Mouse (Mus musculus) liver, embryonic 13.5 days (tissue): ENCODE results near the gene Ints7. TPM values are rescaled to one million over a fixed set of nuclear protein-coding genes. Genes with fewer than 3 reads are reported as not detected.
A peak's percentile ranks its signal among the peaks of the same experiment; 100 is the strongest.

Experiments
- ATAC-seq: fragments of 200-750 bp; cut with Nextera tagmentation; 2 replicates; pipeline ENCODE4 v1.8.0; 2017; ENCODE audit warnings: low read depth, mild to moderate bottlenecking, moderate number of reproducible peaks, moderate library complexity
- DNase-seq: peaks from one replicate; pipeline ENCODE4 v3.0.0; 2022
- H3K27ac ChIP-seq: fragments of 300-500 bp; sonication (generic); 2 replicates; pipeline ENCODE4 v1.5.1; 2015; ENCODE audit warnings: moderate library complexity, mild to moderate bottlenecking, inconsistent platforms
- H3K27me3 ChIP-seq: fragments of 300-500 bp; sonication (generic); 2 replicates; pipeline ENCODE4 v1.6.1; 2015; ENCODE audit warnings: mild to moderate bottlenecking, inconsistent platforms
- H3K36me3 ChIP-seq: fragments of 300-500 bp; sonication (generic); 2 replicates; pipeline ENCODE4 v1.6.1; 2015; ENCODE audit warnings: mild to moderate bottlenecking, inconsistent platforms
- H3K4me1 ChIP-seq: fragments of 300-500 bp; sonication (generic); replicated peaks from 2 replicates; pipeline ENCODE4 v1.6.1; 2015; ENCODE audit warnings: inconsistent platforms
- H3K4me2 ChIP-seq: fragments of 300-500 bp; sonication (generic); 2 replicates; pipeline ENCODE4 v1.6.1; 2015; ENCODE audit warnings: inconsistent platforms, mild to moderate bottlenecking, moderate library complexity
- H3K4me3 ChIP-seq: fragments of 300-500 bp; sonication (generic); replicated peaks from 2 replicates; pipeline ENCODE4 v1.5.1; 2015; ENCODE audit warnings: mild to moderate bottlenecking, inconsistent platforms
- H3K9ac ChIP-seq: fragments of 300-500 bp; sonication (generic); 2 replicates; pipeline ENCODE4 v1.6.1; 2015; ENCODE audit warnings: mild to moderate bottlenecking, inconsistent platforms
- H3K9me3 ChIP-seq: fragments of 300-500 bp; sonication (generic); replicated peaks from 2 replicates; pipeline ENCODE4 v1.6.1; 2016; ENCODE audit warnings: inconsistent platforms
- WGBS: fragments of 180-500 bp; shearing (Covaris S2); methylation state at CpG from one replicate; pipeline ENCODE4 v1.1.7; 2015; ENCODE audit not compliant: insufficient replicate concordance; 5-methylcytosine and 5-hydroxymethylcytosine counted together
- polyA plus RNA-seq: library from polyadenylated mRNA; unstranded; fragments of >200 nt; fragmentation: Nextera tagmentation; extraction: Ambion mirVana; gene quantifications from 2 replicates; pipeline ENCODE4 v1.2.1, GENCODE M21; 2015

Ints7 gene
- polyA plus RNA-seq, 1 experiment from 2014 or later, result 25.0 TPM

DNA sequence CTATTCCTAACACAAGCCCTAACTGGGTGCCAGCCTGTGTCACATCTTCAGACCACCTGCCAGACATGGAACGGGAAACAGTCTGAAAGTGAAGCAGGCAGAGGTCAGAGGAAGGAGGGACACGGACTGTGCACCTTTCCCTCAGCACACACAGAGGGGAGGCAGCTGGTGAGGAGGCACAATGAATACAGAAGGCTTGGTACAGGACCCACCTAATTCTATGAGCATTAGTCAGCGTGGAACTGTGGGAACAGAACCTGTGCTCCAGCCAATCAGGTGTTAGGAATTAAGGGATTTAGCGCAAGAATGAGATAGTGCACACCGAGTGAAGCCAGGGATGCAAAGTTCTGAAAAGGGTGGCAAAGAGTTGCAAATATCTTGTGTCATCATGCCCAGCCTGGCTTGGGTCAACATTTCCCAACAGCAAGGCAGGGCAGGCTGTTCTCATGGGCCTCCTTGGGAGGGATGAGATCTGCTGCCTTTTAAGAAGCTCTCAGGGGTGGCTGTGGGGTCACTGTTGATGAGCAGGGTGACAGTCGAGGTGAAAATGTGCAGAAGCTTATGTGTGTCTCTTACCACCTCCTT, 57.2 kb downstream of the Ints7 start:
- DNase-seq (no peak), ATAC-seq (no peak)
- 0 out of 2 replicates have a peak, but pooled peaks cover 3% of the 10 kb centered on the region for H3K4me1 ChIP-seq
- H3K9me3 ChIP-seq, result no peaks in the 10 kb centered on the region
- no peak overlapping the region for H3K9ac ChIP-seq
- no peaks in the 10 kb centered on the region for H3K36me3 ChIP-seq
- H3K4me2 ChIP-seq, result no peak overlapping the region
- no peak overlapping the region for H3K27ac ChIP-seq
- H3K4me3 ChIP-seq, result no peak overlapping the region
- WGBS, result 55% methylated on average over 6 of the region's 6 CpGs
- no peaks in the 10 kb centered on the region for H3K27me3 ChIP-seq

DNA sequence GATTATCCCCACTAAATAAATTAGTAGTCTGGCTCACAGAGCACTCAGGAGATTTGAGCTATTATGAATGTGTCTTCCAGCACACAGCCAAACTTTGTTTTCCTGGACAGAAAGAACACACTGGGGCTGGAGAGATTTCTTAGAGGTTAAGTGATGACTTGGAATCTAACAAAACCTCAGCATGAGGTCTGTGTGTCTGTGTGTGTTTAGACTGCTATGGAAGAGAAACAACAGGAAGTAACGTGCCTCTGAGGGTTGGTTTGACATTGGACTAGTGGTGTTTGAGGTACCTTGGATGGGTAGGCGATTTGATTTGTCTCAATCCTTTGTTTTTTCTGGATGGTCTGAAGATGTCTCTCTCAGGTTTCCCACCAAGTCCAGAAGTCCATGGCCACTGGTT, 58.7 kb downstream of the Ints7 start:
- 57% methylated on average over 2 of the region's 2 CpGs for WGBS
- ATAC-seq, result no peak
- no peaks in the 10 kb centered on the region for H3K36me3 ChIP-seq
- H3K4me1 ChIP-seq, result no peaks in the 10 kb centered on the region
- no peak overlapping the region for H3K4me3 ChIP-seq
- no peak overlapping the region for H3K4me2 ChIP-seq
- no peak overlapping the region for H3K9ac ChIP-seq
- DNase-seq, result no peak
- no peaks in the 10 kb centered on the region for H3K27me3 ChIP-seq
- H3K27ac ChIP-seq, result no peak overlapping the region
- no peaks in the 10 kb centered on the region for H3K9me3 ChIP-seq

DNA sequence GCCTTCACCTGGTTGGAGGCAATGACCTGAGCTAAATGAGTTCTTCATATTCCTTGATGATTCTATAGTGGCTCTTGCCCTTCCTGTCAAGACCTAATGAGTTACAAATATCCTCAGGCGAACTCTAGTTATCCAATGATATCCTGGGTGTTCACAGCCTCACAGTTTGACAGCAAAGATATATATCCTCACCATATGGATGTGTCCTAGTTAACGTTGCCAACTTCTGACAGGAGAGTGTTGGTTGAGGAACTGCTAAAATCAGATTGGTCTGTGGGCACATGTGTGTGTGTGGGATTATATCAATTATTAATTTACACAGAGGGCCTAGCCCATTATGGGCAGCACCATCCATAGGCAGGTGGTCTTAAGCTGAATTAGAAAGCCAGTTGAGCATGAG, 63.0 kb downstream of the Ints7 start:
- H3K9ac ChIP-seq, result no peak overlapping the region
- WGBS, result 49% methylated on average over 2 of the region's 2 CpGs
- ATAC-seq, result no peak

DNA sequence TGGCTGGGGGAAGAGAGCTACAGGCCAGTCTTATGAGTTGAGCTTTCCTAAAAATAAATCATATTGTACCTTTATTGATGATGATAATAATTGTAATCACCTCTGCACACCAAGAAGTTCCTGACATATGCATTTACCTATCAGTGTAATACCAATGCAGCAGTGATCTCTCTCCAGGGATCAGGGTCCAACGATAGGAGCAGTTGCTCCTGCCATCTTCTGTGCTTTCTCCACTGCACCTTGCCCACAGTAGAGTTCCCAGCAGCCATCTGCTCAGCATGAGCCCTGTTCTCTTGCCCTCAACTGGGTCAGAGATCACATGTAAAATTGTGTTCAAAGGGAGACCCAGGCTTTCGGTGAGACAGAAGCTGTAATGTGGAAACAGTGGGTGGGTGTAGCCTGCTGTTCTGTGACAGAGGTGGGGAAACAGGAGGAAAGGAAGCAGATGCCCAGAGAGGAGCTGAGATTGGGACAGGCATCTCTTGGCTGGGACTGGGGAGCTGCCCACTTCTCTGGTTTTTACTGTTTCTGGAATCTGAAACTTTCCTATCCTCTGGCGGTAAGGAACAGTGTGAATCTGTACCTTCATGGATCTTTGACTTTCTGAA, 63.9 kb downstream of the Ints7 start:
- H3K4me1 ChIP-seq, result peaks cover 14% of the 10 kb centered on the region
- peak overlapping the region; percentile 66; the same call in 1 of the 2 replicates for H3K27ac ChIP-seq
- no peaks in the 10 kb centered on the region for H3K9me3 ChIP-seq
- ATAC-seq, result no peak
- no peak for DNase-seq
- H3K4me2 ChIP-seq, result no peak overlapping the region
- H3K36me3 ChIP-seq, result no peaks in the 10 kb centered on the region
- H3K4me3 ChIP-seq, result no peak overlapping the region
- 60% methylated on average over 3 of the region's 3 CpGs for WGBS
- no peak overlapping the region for H3K9ac ChIP-seq
- no peaks in the 10 kb centered on the region for H3K27me3 ChIP-seq

More for the DNA sequence above, 63.0 kb downstream of the Ints7 start:
- no peak overlapping the region for H3K4me2 ChIP-seq
- no peaks in the 10 kb centered on the region for H3K27me3 ChIP-seq
- no peak for DNase-seq
- H3K36me3 ChIP-seq, result no peaks in the 10 kb centered on the region
- H3K27ac ChIP-seq, result no peak overlapping the region
- H3K4me3 ChIP-seq, result no peak overlapping the region
- H3K4me1 ChIP-seq, result peaks cover 14% of the 10 kb centered on the region
- H3K9me3 ChIP-seq, result no peaks in the 10 kb centered on the region

DNA sequence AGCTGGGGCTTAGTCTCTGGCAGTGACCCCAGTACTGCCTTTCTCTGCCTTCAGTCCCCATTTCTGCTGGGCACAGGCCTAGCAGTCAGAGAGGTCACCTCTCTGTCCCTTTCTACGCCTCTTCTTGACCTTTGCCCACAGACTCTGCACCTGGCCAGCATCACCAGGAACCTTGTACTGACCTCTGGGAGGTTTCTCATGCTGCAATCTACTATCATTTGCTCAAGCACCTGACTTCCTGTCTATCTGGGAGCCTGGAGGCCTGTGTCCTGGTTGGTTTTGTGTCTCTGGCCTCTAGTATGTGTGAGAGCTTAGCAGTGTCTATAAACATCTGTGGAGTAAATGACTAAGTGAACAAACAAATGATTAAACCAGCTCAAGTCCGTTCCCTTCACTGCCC, 64.7 kb downstream of the Ints7 start:
- Histone ChIP-seq H3K27me3 (no peaks in the 10 kb centered on the region), H3K36me3 (no peaks in the 10 kb centered on the region), H3K9me3 (no peaks in the 10 kb centered on the region), H3K4me2 (no peak overlapping the region), H3K4me3 (no peak overlapping the region), H3K9ac (no peak overlapping the region), H3K4me1 (peaks cover 14% of the 10 kb centered on the region), H3K27ac (peak overlapping the region; percentile 66)
- 56% methylated on average over 2 of the region's 2 CpGs for WGBS
- peak; percentile 59 for ATAC-seq
- no peak for DNase-seq

DNA sequence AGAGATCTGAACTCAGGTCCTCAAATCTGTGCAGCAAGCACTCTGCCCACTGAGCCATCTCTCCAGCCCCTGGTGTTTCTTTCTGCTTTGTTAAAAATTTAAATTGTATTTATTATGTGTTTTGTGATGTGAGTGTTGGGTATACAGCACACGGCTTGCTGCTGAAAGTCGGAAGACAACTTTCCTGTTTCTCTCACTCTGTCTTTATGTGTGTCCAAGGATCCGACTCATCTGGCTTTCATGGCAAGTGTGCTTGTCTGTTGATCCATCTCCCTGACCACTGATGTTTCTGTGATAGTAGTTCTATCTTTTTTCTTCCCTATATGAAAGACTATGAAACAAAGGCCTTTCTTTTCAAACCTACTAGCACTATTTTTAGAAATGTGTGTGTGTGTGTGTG, 65.4 kb downstream of the Ints7 start:
- WGBS, result 64% methylated on average over 3 of the region's 3 CpGs
- no peak for DNase-seq
- Histone ChIP-seq H3K4me2 (no peak overlapping the region), H3K27ac (peak overlapping the region; percentile 45), H3K4me3 (no peak overlapping the region), H3K9me3 (no peaks in the 10 kb centered on the region), H3K4me1 (peaks cover 14% of the 10 kb centered on the region), H3K36me3 (no peaks in the 10 kb centered on the region), H3K9ac (no peak overlapping the region), H3K27me3 (no peaks in the 10 kb centered on the region)
- ATAC-seq, result no peak

DNA sequence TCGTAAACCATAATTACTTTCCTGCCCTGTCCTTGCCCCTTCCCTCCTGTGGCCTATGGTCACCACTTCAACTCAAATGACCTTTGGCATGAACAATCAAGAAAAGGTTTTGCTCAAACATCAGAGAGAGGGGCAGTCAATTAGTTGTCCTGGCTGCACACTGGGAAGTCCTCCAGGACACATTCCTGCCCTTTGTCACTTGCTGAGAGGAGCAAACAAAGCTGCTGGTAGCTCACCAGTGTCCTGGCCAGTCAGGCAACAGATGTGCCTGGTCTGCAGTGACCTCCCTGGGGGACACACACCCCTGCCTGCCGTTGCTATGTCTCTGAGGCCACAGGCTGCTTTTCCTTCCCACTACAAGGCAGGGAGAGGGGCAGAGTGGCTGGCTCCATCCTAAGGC, 66.0 kb downstream of the Ints7 start:
- H3K9ac ChIP-seq, result no peak overlapping the region
- H3K4me3 ChIP-seq, result no peak overlapping the region
- 38% methylated on average over 2 of the region's 2 CpGs for WGBS
- no peaks in the 10 kb centered on the region for H3K36me3 ChIP-seq
- H3K27me3 ChIP-seq, result no peaks in the 10 kb centered on the region
- peaks cover 14% of the 10 kb centered on the region for H3K4me1 ChIP-seq
- 0 out of 2 replicates have a peak overlapping the region, but pooled peaks have one; percentile 8 for H3K4me2 ChIP-seq
- DNase-seq (no peak), ATAC-seq (peak; percentile 83)
- H3K9me3 ChIP-seq, result no peaks in the 10 kb centered on the region
- peak overlapping the region; percentile 43; the same call in 1 of the 2 replicates for H3K27ac ChIP-seq

DNA sequence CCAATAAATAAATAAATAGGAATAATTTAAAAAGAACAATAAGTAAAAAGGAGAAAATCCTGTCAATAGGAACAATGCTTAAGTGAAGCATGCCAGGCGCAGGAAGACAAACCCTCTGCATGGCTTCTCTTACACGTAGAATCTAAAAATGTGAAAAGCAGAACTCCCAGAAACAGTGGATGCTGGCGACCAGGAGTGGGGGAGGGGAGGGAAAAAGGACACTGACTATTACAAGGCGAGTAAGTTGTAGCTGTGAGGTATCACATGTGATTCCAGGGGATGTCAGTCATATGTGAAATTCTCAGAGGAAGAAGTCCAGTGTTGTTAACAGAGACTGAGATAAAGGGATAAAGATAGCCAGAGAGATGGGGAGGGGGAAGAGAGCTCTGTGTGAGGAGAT, 67.5 kb downstream of the Ints7 start:
- Histone ChIP-seq H3K4me1 (peaks cover 14% of the 10 kb centered on the region), H3K27me3 (no peaks in the 10 kb centered on the region), H3K4me2 (no peak overlapping the region), H3K9ac (no peak overlapping the region), H3K4me3 (no peak overlapping the region), H3K36me3 (no peaks in the 10 kb centered on the region), H3K9me3 (no peaks in the 10 kb centered on the region), H3K27ac (no peak overlapping the region)
- DNase-seq (no peak), ATAC-seq (no peak)
- WGBS, result 15% methylated on average over 4 of the region's 4 CpGs

DNA sequence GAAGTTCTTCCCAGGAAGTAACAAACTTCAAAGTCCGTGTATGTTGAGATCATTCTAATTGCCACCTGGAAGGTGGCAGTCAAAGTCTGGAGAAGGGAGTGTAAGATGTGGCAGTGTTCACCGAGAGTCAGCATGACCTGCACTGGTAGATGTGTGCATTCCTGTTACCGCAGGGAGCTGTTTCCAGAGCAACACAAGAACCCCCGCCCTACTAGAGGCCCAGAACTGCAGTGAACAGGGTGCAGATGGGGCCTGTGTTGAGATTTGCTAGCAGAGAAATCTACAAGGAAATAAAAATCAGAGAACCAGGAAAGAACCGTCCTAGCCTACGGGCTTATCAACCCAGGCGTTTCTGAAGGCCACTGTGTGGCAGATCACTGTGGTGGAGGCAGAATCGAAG, 70.5 kb downstream of the Ints7 start:
- no peak overlapping the region for H3K4me2 ChIP-seq
- H3K36me3 ChIP-seq, result no peaks in the 10 kb centered on the region
- H3K4me3 ChIP-seq, result no peak overlapping the region
- H3K9me3 ChIP-seq, result no peaks in the 10 kb centered on the region
- H3K9ac ChIP-seq, result no peak overlapping the region
- DNase-seq (no peak), ATAC-seq (no peak)
- peaks cover 3% of the 10 kb centered on the region for H3K4me1 ChIP-seq
- H3K27me3 ChIP-seq, result no peaks in the 10 kb centered on the region
- WGBS, result 53% methylated on average over 8 of the region's 8 CpGs
- no peak overlapping the region for H3K27ac ChIP-seq

DNA sequence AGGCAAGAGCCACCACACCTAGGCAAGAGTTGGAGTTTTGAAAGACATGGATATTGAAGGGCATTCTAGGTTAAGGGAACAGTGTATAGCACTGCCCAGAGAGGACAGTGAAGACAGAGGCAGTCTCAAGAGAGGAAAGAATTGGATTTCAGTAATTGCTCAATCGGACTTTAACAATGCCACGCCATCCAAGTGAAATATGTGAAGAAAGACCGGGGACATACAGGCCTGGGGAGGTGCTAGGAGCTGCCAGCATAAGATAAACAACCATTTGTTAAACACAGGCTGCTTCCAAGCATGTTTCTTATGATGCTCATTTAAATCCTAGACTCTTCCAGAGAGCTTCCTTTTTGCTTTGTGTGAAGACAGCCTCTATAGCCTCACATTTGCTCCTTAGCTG, 72.2 kb downstream of the Ints7 start:
- Histone ChIP-seq H3K9me3 (no peaks in the 10 kb centered on the region), H3K9ac (no peak overlapping the region), H3K4me3 (no peak overlapping the region), H3K36me3 (no peaks in the 10 kb centered on the region), H3K4me2 (no peak overlapping the region), H3K27me3 (no peaks in the 10 kb centered on the region), H3K27ac (no peak overlapping the region), H3K4me1 (no peaks in the 10 kb centered on the region; the same call in 1 of the 2 replicates)
- DNase-seq (no peak), ATAC-seq (no peak)
- 73% methylated on average over 3 of the region's 3 CpGs for WGBS

DNA sequence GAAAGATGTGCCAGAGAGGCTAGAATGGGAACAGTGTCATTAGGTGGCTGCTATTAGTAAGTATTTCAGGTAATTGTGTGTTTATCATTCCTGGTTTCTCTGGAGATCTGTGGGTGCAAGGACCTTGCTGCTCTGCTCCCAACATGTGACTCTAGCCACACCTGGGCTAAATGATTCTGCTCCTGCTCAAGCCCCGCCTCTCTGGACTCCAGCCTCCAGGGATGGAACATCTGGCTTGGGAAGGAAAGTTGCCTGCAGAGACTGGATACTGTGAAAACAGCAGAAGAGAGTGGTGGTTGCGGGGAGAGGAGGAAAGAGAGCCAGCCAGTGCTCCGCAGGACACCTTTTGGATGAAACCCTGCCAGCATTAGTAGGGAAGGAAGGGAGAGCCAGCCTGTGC, 84.0 kb downstream of the Ints7 start:
- peaks cover 16% of the 10 kb centered on the region for H3K4me1 ChIP-seq
- H3K36me3 ChIP-seq, result no peaks in the 10 kb centered on the region
- no peak overlapping the region for H3K4me3 ChIP-seq
- WGBS, result 58% methylated on average over 3 of the region's 3 CpGs
- no peak overlapping the region for H3K4me2 ChIP-seq
- H3K27me3 ChIP-seq, result no peaks in the 10 kb centered on the region
- no peak overlapping the region for H3K9ac ChIP-seq
- H3K27ac ChIP-seq, result no peak overlapping the region
- H3K9me3 ChIP-seq, result no peaks in the 10 kb centered on the region
- DNase-seq (no peak), ATAC-seq (no peak)
